Mouse (Mus musculus) limb, embryonic 14.5 days (tissue): ENCODE data around the gene Tsc1. TPM values are rescaled to one million over a fixed set of nuclear protein-coding genes. Genes with fewer than 3 reads are reported as not detected.

Source experiments
- ATAC-seq: fragments of 200-750 bp; cut with Nextera tagmentation; 2 replicates; pipeline ENCODE4 v1.8.0; 2017; ENCODE audit warnings: low read depth, moderate number of reproducible peaks, moderate TSS enrichment; ENCODE audit not compliant: low FRiP score
- DNase-seq: peaks from one replicate; pipeline ENCODE4 v3.0.0-alpha.2; 2015; ENCODE audit warnings: low spot score
- H3K27ac ChIP-seq: fragments of 300-500 bp; sonication (generic); replicated peaks from 2 replicates; pipeline ENCODE4 v1.5.1; 2014; ENCODE audit warnings: low read depth, mild to moderate bottlenecking, low read length, moderate library complexity, mixed read lengths
- H3K27me3 ChIP-seq: fragments of 300-500 bp; sonication (generic); 2 replicates; pipeline ENCODE4 v1.6.1; 2014; ENCODE audit warnings: low read length, mixed read lengths; ENCODE audit not compliant: control insufficient read depth, insufficient read depth
- H3K36me3 ChIP-seq: fragments of 300-500 bp; sonication (generic); 2 replicates; pipeline ENCODE4 v1.6.1; 2014; ENCODE audit warnings: mild to moderate bottlenecking, low read length, moderate library complexity, mixed read lengths; ENCODE audit not compliant: control insufficient read depth, insufficient read depth
- H3K4me1 ChIP-seq: fragments of 300-500 bp; sonication (generic); 2 replicates; pipeline ENCODE4 v1.6.1; 2014; ENCODE audit warnings: antibody characterized with exemption, low read length, mixed read lengths; ENCODE audit not compliant: control insufficient read depth, insufficient read depth
- H3K4me2 ChIP-seq: fragments of 300-500 bp; sonication (generic); replicated peaks from 2 replicates; pipeline ENCODE4 v1.6.1; 2014; ENCODE audit warnings: low read depth, mild to moderate bottlenecking, low read length, moderate library complexity; ENCODE audit not compliant: severe bottlenecking
- H3K4me3 ChIP-seq: fragments of 300-500 bp; sonication (generic); replicated peaks from 2 replicates; pipeline ENCODE4 v1.5.1; 2014; ENCODE audit warnings: low read length
- H3K9ac ChIP-seq: fragments of 300-500 bp; sonication (generic); 2 replicates; pipeline ENCODE4 v1.6.1; 2014; ENCODE audit warnings: mild to moderate bottlenecking, low read depth, low read length, moderate library complexity; ENCODE audit not compliant: severe bottlenecking
- H3K9me3 ChIP-seq: fragments of 300-500 bp; sonication (generic); 2 replicates; pipeline ENCODE4 v1.6.1; 2016; ENCODE audit warnings: low read length; ENCODE audit not compliant: control insufficient read depth
- POLR2A ChIP-seq: fragments of 200-500 bp; IDR thresholded peaks from 2 replicates; pipeline ENCODE4 v1.8.0; 2012; ENCODE audit warnings: inconsistent platforms, mild to moderate bottlenecking, moderate library complexity, borderline replicate concordance; ENCODE audit not compliant: insufficient read depth, insufficient read length; ENCODE audit errors: extremely low read depth
- WGBS: fragments of 180-500 bp; shearing (Covaris S2); extraction: QIAGEN DNeasy Blood & Tissue Kit; methylation state at CpG from one replicate; pipeline ENCODE4 v1.1.7; 2014; 5-methylcytosine and 5-hydroxymethylcytosine counted together
- microRNA-seq: library from miRNA; unstranded; fragments of <30 nt; microRNA quantifications from one replicate; pipeline ENCODE4, GENCODE M21; 2016
- polyA plus RNA-seq, 2 experiments: library from polyadenylated mRNA; depleted of rRNA in 1 of 2; stranded (reverse) in 1 of 2; unstranded in 1 of 2; fragments of >200 nt; fragmentation: Nextera tagmentation in 1 of 2; extraction: Ambion mirVana in 1 of 2; gene quantifications; 2 replicates each; pipeline versions ENCODE4 v1.2.1 to v1.2.3; 2012 to 2014

Tsc1 gene
- polyA plus RNA-seq, 2 experiments: 15.7 to 18.5 TPM

DNA sequence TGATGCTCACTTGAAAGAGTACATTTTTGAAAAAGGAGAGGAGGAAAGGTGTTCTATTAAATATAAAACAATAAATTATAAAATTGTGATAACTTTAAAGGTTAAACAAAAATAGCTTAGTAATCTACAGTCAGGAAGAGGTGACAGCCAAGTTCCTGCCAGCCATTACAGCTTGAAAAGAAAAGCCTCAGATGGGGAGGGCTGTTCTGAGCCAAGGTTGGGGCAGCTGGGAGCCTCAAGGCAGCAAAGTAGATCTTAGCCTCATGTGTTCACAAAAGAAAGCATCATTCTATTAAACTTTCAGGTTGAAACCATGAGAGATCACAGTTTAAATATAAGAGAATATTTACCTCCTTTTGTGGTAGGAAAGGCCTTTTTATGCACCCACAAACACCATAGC, 89.6 kb downstream of the Tsc1 start:
- H3K4me1 ChIP-seq: peaks cover 15% of the 10 kb centered on the region
- no peak overlapping the region for H3K4me3 ChIP-seq
- no peaks in the 10 kb centered on the region for H3K36me3 ChIP-seq
- H3K4me2 ChIP-seq: no peak overlapping the region
- H3K27ac ChIP-seq: no peak overlapping the region
- H3K9me3 ChIP-seq: no peaks in the 10 kb centered on the region
- DNase-seq: no peak
- H3K9ac ChIP-seq: no peak overlapping the region
- no peak for TF ChIP-seq POLR2A
- no peak for ATAC-seq
- no peaks in the 10 kb centered on the region for H3K27me3 ChIP-seq

DNA sequence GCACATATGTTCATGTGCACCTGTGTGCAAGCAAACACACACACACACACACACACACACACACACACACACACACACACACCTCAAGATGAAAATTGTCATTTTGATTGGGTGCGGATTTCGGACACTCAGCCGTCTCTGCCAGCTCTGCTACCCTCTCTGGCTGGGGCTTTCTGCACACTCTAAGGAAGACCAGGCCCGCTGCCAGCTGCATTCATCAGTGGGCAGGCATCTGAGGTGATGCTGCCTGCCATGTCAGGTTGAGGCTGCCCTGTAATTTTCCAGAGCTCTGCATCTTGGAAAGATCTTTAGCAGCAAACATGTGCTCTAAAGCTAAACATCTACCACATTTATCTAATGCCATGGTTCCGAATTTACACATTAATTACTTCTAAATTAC, 96.1 kb downstream of the Tsc1 start:
- H3K27ac ChIP-seq: no peak overlapping the region
- 0 out of 2 replicates have a peak, but pooled peaks cover 2% of the 10 kb centered on the region for H3K4me1 ChIP-seq
- H3K36me3 ChIP-seq: no peaks in the 10 kb centered on the region
- H3K9ac ChIP-seq: no peak overlapping the region
- H3K4me3 ChIP-seq: no peak overlapping the region
- ATAC-seq (no peak), DNase-seq (no peak)
- H3K9me3 ChIP-seq: no peaks in the 10 kb centered on the region
- 76% methylated on average over 5 of the region's 5 CpGs for WGBS
- no peak for TF ChIP-seq POLR2A
- no peaks in the 10 kb centered on the region for H3K27me3 ChIP-seq
- H3K4me2 ChIP-seq: no peak overlapping the region

DNA sequence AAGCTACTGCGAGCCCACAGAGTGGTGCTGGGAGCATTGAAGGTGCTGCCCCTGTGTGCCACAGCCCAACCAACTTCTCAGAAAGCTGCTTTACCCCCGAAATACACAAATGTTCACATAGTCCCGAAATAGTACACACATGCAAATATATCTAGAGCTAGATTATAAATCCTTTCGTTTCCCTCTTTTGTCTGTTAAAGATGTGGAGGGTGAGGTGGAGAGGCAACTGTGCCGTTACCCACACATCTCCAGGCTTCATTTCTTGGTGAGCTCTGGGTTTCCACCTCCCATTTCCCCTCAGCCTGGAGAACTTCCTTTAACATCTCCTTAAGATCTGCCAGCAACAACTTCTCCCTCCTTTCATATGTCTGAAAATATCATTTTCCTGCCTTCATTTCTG, 99.1 kb downstream of the Tsc1 start:
- TF ChIP-seq POLR2A: no peak
- no peak for ATAC-seq

More for the DNA sequence above, 99.1 kb downstream of the Tsc1 start:
- H3K27ac ChIP-seq: no peak overlapping the region
- no peaks in the 10 kb centered on the region for H3K9me3 ChIP-seq
- no peak overlapping the region for H3K4me2 ChIP-seq
- WGBS: 80% methylated on average over 5 of the region's 5 CpGs
- no peaks in the 10 kb centered on the region for H3K36me3 ChIP-seq
- no peak overlapping the region for H3K4me3 ChIP-seq
- H3K27me3 ChIP-seq: no peaks in the 10 kb centered on the region
- H3K9ac ChIP-seq: no peak overlapping the region
- DNase-seq: no peak
- H3K4me1 ChIP-seq: 0 out of 2 replicates have a peak, but pooled peaks cover 2% of the 10 kb centered on the region

Small RNA genes within 50 kb of the gene (microRNA-seq; reads per million reads assigned to microRNA genes)
- gene Gm22824 (not detected), gene Mir3088 (0.92 reads per million)

Other genes starting within 250 kb of the Tsc1 start
- 12.9 and 13.5 TPM in 2 replicates for gene Ppp1r26, start 194.4 kb upstream of the Tsc1 start, polyA plus RNA-seq (2012; rRNA removed)
- gene Ppp1r26, start 194.4 kb upstream of the Tsc1 start, polyA plus RNA-seq (2014; fragmentation: Nextera tagmentation; extraction: Ambion mirVana): 4.9 and 5.6 TPM in 2 replicates
- gene 1700007K13Rik, start 174.9 kb upstream of the Tsc1 start, polyA plus RNA-seq (2012; rRNA removed): 0.60 and 0.63 TPM in 2 replicates
- 0.55 and 1.1 TPM in 2 replicates for gene 1700007K13Rik, start 174.9 kb upstream of the Tsc1 start, polyA plus RNA-seq (2014; fragmentation: Nextera tagmentation; extraction: Ambion mirVana)
- 55.6 and 62.0 TPM in 2 replicates for gene Mrps2, start 173.2 kb upstream of the Tsc1 start, polyA plus RNA-seq (2012; rRNA removed)
- 51.8 and 54.9 TPM in 2 replicates for gene Mrps2, start 173.2 kb upstream of the Tsc1 start, polyA plus RNA-seq (2014; fragmentation: Nextera tagmentation; extraction: Ambion mirVana)
- gene Gbgt1, start 144.3 kb upstream of the Tsc1 start, polyA plus RNA-seq (2012; rRNA removed): 2.1 and 3.3 TPM in 2 replicates
- gene Gbgt1, start 144.3 kb upstream of the Tsc1 start, polyA plus RNA-seq (2014; fragmentation: Nextera tagmentation; extraction: Ambion mirVana): 1.0 and 1.4 TPM in 2 replicates
- gene Gm10134, start 135.1 kb upstream of the Tsc1 start, polyA plus RNA-seq (2012; rRNA removed): 1.1 TPM in 1 of 2 replicates, not detected in the other
- gene Gm10134, start 135.1 kb upstream of the Tsc1 start, polyA plus RNA-seq (2014; fragmentation: Nextera tagmentation; extraction: Ambion mirVana): 0.61 and 1.1 TPM in 2 replicates
- 86.6 and 108 TPM in 2 replicates for gene Ralgds, start 128.1 kb upstream of the Tsc1 start, polyA plus RNA-seq (2012; rRNA removed)
- 61.6 and 63.1 TPM in 2 replicates for gene Ralgds, start 128.1 kb upstream of the Tsc1 start, polyA plus RNA-seq (2014; fragmentation: Nextera tagmentation; extraction: Ambion mirVana)
- gene Cel, start 77.8 kb upstream of the Tsc1 start, polyA plus RNA-seq (2012; rRNA removed): 0.06 and 0.12 TPM in 2 replicates
- gene Cel, start 77.8 kb upstream of the Tsc1 start, polyA plus RNA-seq (2014; fragmentation: Nextera tagmentation; extraction: Ambion mirVana): not detected in 2 replicates
- 52.4 and 52.6 TPM in 2 replicates for gene Gtf3c5, start 57.5 kb upstream of the Tsc1 start, polyA plus RNA-seq (2012; rRNA removed)
- gene Gtf3c5, start 57.5 kb upstream of the Tsc1 start, polyA plus RNA-seq (2014; fragmentation: Nextera tagmentation; extraction: Ambion mirVana): 29.7 and 31.1 TPM in 2 replicates
- 0.33 and 0.51 TPM in 2 replicates for gene Gfi1b, start 19.2 kb upstream of the Tsc1 start, polyA plus RNA-seq (2012; rRNA removed)
- gene Gfi1b, start 19.2 kb upstream of the Tsc1 start, polyA plus RNA-seq (2014; fragmentation: Nextera tagmentation; extraction: Ambion mirVana): 0.29 and 0.32 TPM in 2 replicates
- 1.6 TPM in 2 replicates for gene Spaca9, start 58.5 kb downstream of the Tsc1 start, polyA plus RNA-seq (2012; rRNA removed)
- gene Spaca9, start 58.5 kb downstream of the Tsc1 start, polyA plus RNA-seq (2014; fragmentation: Nextera tagmentation; extraction: Ambion mirVana): 1.4 and 2.1 TPM in 2 replicates
- gene Ak8, start 58.9 kb downstream of the Tsc1 start, polyA plus RNA-seq (2012; rRNA removed): 0.22 and 0.49 TPM in 2 replicates
- gene Ak8, start 58.9 kb downstream of the Tsc1 start, polyA plus RNA-seq (2014; fragmentation: Nextera tagmentation; extraction: Ambion mirVana): 0.37 and 0.58 TPM in 2 replicates
- 15.6 and 16.2 TPM in 2 replicates for gene Gtf3c4, start 199.1 kb downstream of the Tsc1 start, polyA plus RNA-seq (2012; rRNA removed)
- 20.9 and 23.7 TPM in 2 replicates for gene Gtf3c4, start 199.1 kb downstream of the Tsc1 start, polyA plus RNA-seq (2014; fragmentation: Nextera tagmentation; extraction: Ambion mirVana)
- gene Ddx31, start 199.2 kb downstream of the Tsc1 start, polyA plus RNA-seq (2012; rRNA removed): 12.9 and 13.1 TPM in 2 replicates
- 13.3 and 15.1 TPM in 2 replicates for gene Ddx31, start 199.2 kb downstream of the Tsc1 start, polyA plus RNA-seq (2014; fragmentation: Nextera tagmentation; extraction: Ambion mirVana)